Mouse (Mus musculus) layer of hippocampus, adult 18-20 months (tissue): ENCODE results near the gene Uts2. TPM values are rescaled to one million over a fixed set of nuclear protein-coding genes. Genes with fewer than 3 reads are reported as not detected.
"Not testable (repeated sequence)": the region's sequence is repeated elsewhere in the genome, so short reads cannot be mapped to it uniquely, and the experiment has no call there.

Source experiments
- DNase-seq, 2 experiments: peaks; one replicate each; pipeline ENCODE4 v3.0.0; 2022; ENCODE audit warnings: low spot score in 2 of 2
- total RNA-seq, 2 experiments: library from RNA; stranded (reverse); gene quantifications; 2 replicates each; pipeline ENCODE4 v1.2.3; 2021

Gene Uts2
- total RNA-seq, 2 experiments from 2014 or later, result not detected

GRCm38 (mm10) chr4:151010316-151010715 lies 13.4 kb downstream of the Uts2 start:
- DNase-seq, result no peak

GRCm38 (mm10) chr4:151015946-151016345 lies 19.0 kb downstream of the Uts2 start:
- DNase-seq, result no peak

- not testable (repeated sequence) for DNase-seq
These were observed 20.5 kb downstream of the Uts2 start for GRCm38 (mm10) chr4:151017356-151017755.

- DNase-seq, result no peak
These were observed 27.3 kb downstream of the Uts2 start for GRCm38 (mm10) chr4:151024152-151024551.

GRCm38 (mm10) chr4:151027001-151027400 lies 30.1 kb downstream of the Uts2 start:
- DNase-seq, result peak in 1 of 2 experiments; percentile 48

- DNase-seq, result no peak
These were observed 39.6 kb downstream of the Uts2 start for GRCm38 (mm10) chr4:151036521-151036920.

GRCm38 (mm10) chr4:151037800-151038199 lies 40.9 kb downstream of the Uts2 start:
- no peak for DNase-seq

- peak in 1 of 2 experiments; percentile 35 for DNase-seq
These were observed 44.6 kb downstream of the Uts2 start for GRCm38 (mm10) chr4:151041506-151041905.

GRCm38 (mm10) chr4:151043281-151043680 lies 46.4 kb downstream of the Uts2 start:
- DNase-seq, result no peak

- peak; percentile 95 to 99 for DNase-seq
These were observed 47.4 kb downstream of the Uts2 start, which contains the start of gene Per3 for GRCm38 (mm10) chr4:151044037-151044943. Gene Per3 (minus strand): TSS chr4:151044665.

- peak; percentile 35 to 85 for DNase-seq
These were observed 48.2 kb downstream of the Uts2 start for GRCm38 (mm10) chr4:151044944-151045570.

- no peak for DNase-seq
These were observed 49.6 kb downstream of the Uts2 start for GRCm38 (mm10) chr4:151046524-151046923.

- no peak for DNase-seq
These were observed 54.3 kb downstream of the Uts2 start for GRCm38 (mm10) chr4:151051162-151051561.

Other genes with a start within 250 kb of the Uts2 start
- 10 to 100 TPM; 45.7 to 60.5 TPM for gene Errfi1, start 143.2 kb upstream of the Uts2 start, total RNA-seq
- 100 to 1,000 TPM; 241 to 256 TPM for gene Park7, start 82.7 kb upstream of the Uts2 start, total RNA-seq
- under 1 TPM; 0.82 to 0.89 TPM for gene Tnfrsf9, start 82.5 kb upstream of the Uts2 start, total RNA-seq
- 10 to 100 TPM; 25.9 to 30.3 TPM for gene Per3, start 47.6 kb downstream of the Uts2 start, total RNA-seq
- 10 to 100 TPM; 30.4 to 30.7 TPM for gene Vamp3, start 60.9 kb downstream of the Uts2 start, total RNA-seq
- not detected for gene Gm13090, start 92.5 kb downstream of the Uts2 start, total RNA-seq